Mouse (Mus musculus): Measurements from ENCODE around the gene Fbxo2.

GRCm38 (mm10) chr4:148203557-148203956 lies 43.1 kb downstream of the Fbxo2 start:
- TF ChIP-seq CTCF (IDR thresholded peaks at IDR 0.05; ENCODE audit: control insufficient read depth, insufficient read depth, low read length): no peak
- TF ChIP-seq POLR2A (IDR thresholded peaks at IDR 0.05; ENCODE audit: borderline replicate concordance, control insufficient read depth, low read depth, low read length): no peak

All from bone marrow, adult 2 months (tissue).